Mouse (Mus musculus) bone marrow, adult 2 months (tissue): ENCODE data around the gene Gm28035. TPM values are rescaled to one million over a fixed set of nuclear protein-coding genes. Genes with fewer than 3 reads are reported as not detected.
A peak's percentile ranks its signal among the peaks of the same experiment; 100 is the strongest.

Source experiments
- H3K27ac ChIP-seq: fragments of 200-500 bp; 2 replicates; pipeline ENCODE4 v1.5.1; 2012; ENCODE audit warnings: low read depth, mild to moderate bottlenecking, control low read depth, inconsistent platforms, low read length; ENCODE audit not compliant: control insufficient read depth, poor library complexity, insufficient read depth
- H3K4me1 ChIP-seq: fragments of 200-500 bp; 2 replicates; pipeline ENCODE4 v1.6.1; 2011; ENCODE audit warnings: low read length; ENCODE audit not compliant: control insufficient read depth, insufficient read depth
- H3K4me3 ChIP-seq: fragments of 200-500 bp; replicated peaks from 2 replicates; pipeline ENCODE3; 2011; ENCODE audit warnings: mild to moderate bottlenecking, low read depth, low read length, control low read depth; ENCODE audit not compliant: control insufficient read depth
- CTCF ChIP-seq: fragments of 200-500 bp; IDR thresholded peaks from 2 replicates; pipeline ENCODE4 v1.5.1; 2011; ENCODE audit warnings: low read length, control low read depth; ENCODE audit not compliant: control insufficient read depth, insufficient read depth
- POLR2A ChIP-seq: fragments of 200-500 bp; IDR thresholded peaks from 2 replicates; pipeline ENCODE4 v1.6.1; 2011; ENCODE audit warnings: low read depth, mild to moderate bottlenecking, control low read depth, low read length, borderline replicate concordance; ENCODE audit not compliant: control insufficient read depth
- WGBS: fragments of 180-500 bp; shearing (Covaris S2); methylation state at CpG from one replicate; pipeline ENCODE4 v1.1.7; 2018; 5-methylcytosine and 5-hydroxymethylcytosine counted together
- polyA plus RNA-seq: library from polyadenylated mRNA; stranded (reverse); fragments of >200 nt; gene quantifications from 2 replicates; pipeline ENCODE4 v1.2.4, GENCODE M21; 2011; ENCODE audit warnings: low replicate concordance; ENCODE audit not compliant: missing spikeins, insufficient read depth, insufficient read length

Gm28035 gene
- 2.5 TPM in 1 of 2 replicates, not detected in the other for polyA plus RNA-seq

DNA sequence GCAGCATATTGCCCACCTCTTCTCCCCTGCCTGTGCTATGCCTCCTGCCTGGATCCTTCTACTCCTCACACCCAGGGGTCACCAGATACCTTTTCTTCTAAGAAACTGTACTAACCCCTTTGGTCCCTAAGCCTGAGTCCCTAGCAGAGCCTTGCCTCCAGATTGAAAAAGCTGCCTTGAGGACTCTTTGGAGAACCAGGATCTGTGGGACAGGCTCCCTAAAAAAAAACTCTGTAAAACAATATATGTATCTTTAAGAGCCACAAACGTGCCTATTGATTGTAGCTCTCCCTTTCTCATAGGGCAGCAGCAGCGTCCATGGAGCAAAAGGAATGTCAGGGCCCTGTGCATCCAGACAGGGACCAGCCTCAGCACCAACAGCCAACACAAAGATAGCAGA lies at the start of gene Gm28035:
Gene Gm28035 (plus strand): TSS at position 301 of the 400 bp plus-strand sequence.
- Histone ChIP-seq H3K27ac (peak within 1 kb of the TSS; percentile 43), H3K4me1 (peaks cover 5% of the 10 kb centered on the region; the same call in 1 of the 2 replicates), H3K4me3 (peak within 1 kb of the TSS; percentile 10)
- WGBS = 56% methylated on average over 2 of the region's 2 CpGs
- TF ChIP-seq CTCF (no peak), POLR2A (no peak)

DNA sequence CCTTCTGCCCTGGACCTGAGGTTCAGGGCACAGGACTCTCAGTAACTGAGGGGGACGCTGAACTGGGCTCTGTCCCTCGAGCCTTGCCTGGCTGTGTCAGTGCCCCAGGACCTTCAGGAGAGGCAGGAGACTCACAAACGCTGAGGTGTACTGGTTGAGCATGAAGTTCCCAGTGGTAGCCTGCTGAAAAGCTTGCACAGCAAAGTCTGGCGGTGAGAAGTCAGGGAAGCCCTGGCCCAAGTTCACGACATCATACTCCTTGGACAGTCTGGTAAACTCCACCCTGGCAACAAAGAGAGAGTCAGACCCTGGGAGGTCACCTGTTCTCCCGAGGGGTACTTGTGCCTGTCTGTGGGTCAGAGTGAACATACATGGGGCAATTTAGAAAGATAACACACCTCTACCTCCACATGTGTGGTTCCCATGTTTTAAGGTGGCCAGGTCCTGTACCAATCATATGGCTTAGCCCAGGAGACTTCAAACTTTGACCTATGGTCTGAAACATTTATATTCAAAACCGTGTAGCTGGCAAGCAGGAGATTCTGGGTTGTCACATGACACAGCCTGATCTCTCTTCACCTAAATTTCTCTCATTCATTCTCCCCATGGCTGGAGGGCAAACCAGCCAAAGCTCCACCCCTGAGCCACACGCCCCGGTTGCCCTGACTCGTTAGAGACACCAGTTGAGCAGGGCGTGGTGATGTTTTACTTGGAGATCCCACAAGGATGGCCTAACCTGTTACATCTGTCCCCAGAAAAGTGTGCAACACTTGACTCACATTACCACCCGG lies 48.4 kb upstream of the Gm28035 start:
- no peak overlapping the region for H3K27ac ChIP-seq
- H3K4me3 ChIP-seq = no peak overlapping the region
- H3K4me1 ChIP-seq = no peaks in the 10 kb centered on the region; the same call in 1 of the 2 replicates
- 80% methylated on average over 12 of the region's 12 CpGs for WGBS
- TF ChIP-seq POLR2A (no peak), CTCF (no peak)

DNA sequence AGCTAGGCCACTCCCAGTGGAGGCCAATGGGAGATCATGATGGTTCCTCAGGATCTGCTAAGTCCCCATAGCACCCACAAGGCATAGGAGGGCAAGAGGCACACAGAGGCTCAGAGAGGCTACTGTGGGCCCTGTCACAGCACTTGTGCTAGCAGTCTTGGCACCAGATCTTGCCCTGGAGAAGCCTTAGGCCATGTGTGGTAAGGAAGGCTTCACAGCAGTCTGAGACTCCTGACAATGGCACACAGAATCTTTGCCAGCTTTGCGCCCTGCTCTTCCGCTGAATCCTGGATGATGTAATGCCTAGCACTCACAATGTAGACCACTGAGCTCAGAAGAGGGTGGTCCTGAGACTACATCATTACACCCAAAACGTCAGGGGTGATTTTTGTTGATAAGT lies 45.7 kb upstream of the Gm28035 start:
- H3K27ac ChIP-seq = no peak overlapping the region
- H3K4me3 ChIP-seq = no peak overlapping the region
- H3K4me1 ChIP-seq = no peaks in the 10 kb centered on the region; the same call in 1 of the 2 replicates
- TF ChIP-seq POLR2A = no peak
- TF ChIP-seq CTCF = no peak
- WGBS = 79% methylated on average over 3 of the region's 3 CpGs

DNA sequence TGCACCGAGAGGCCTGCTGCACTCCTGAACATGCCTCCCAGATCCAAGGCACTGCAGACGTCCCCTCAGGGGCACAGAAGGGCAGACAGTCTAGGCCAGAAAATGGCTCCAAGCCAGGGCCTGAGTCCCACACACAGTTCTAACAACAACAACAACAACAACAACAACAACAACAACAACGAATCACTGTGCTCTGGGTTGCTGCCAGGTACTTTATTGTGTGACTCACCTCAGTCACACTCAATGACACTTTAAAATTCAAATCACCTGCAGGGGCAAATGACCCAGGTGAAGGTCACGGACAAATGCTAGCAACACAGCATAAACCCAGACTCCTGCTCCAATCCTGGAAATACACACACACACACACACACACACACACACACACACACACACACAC lies 42.3 kb upstream of the Gm28035 start:
- H3K4me3 ChIP-seq = no peak overlapping the region
- no peak overlapping the region for H3K27ac ChIP-seq
- H3K4me1 ChIP-seq = no peaks in the 10 kb centered on the region; the same call in 1 of the 2 replicates
- 74% methylated on average over 4 of the region's 4 CpGs for WGBS
- TF ChIP-seq CTCF (no peak), POLR2A (no peak)

DNA sequence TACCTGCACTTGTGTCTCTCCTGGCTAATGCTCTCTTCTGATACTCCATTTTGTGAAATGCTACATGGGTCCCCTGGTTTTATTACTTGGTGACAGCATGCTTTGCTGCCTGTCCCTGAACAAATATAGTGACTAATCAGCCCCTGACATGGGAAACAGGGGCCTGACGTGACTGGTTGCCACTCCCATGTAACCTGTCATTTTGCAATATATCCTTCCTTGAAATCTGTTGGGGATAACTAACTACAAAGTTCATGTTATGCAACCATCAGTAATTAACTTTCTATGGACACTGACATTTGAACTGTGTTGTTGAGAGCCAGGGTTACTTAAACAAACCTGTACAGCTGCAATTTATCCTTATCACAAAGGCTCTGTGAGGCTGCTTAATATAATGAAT lies 40.4 kb upstream of the Gm28035 start:
- Histone ChIP-seq H3K4me1 (peaks cover 2% of the 10 kb centered on the region; the same call in 1 of the 2 replicates), H3K4me3 (no peak overlapping the region), H3K27ac (no peak overlapping the region)
- TF ChIP-seq CTCF (no peak), POLR2A (no peak)
- WGBS = 33% methylated on average over 1 of the region's 1 CpGs

DNA sequence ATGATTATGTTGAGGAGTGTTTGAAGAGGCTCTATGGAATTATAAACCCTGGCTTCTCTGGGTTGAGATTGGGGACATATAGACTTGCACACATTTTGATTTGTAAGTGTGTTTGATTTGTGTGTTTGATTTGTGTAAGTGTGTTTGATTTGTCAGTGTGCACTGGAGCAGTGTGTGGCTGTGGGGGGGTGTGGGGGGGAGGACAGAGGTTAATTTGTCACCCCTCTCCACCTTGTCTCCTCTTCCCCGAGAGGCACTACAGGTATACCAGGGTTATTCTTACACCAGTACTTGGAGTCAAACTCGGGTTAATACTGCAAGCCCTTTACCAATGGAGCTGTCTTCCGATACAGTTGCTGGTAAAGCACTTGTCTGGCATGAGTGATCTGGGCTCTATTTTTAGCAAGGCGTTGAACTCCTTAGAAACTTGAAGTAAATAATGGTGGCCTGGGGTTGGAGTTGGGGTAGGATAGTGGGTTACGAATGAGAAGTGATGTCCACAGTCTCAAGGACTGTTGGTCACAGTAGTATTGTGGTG lies 39.9 kb upstream of the Gm28035 start:
- 80% methylated on average over 5 of the region's 5 CpGs for WGBS
- no peak for TF ChIP-seq CTCF
- no peak for TF ChIP-seq POLR2A
- Histone ChIP-seq H3K27ac (no peak overlapping the region), H3K4me1 (peaks cover 2% of the 10 kb centered on the region; the same call in 1 of the 2 replicates), H3K4me3 (no peak overlapping the region)

DNA sequence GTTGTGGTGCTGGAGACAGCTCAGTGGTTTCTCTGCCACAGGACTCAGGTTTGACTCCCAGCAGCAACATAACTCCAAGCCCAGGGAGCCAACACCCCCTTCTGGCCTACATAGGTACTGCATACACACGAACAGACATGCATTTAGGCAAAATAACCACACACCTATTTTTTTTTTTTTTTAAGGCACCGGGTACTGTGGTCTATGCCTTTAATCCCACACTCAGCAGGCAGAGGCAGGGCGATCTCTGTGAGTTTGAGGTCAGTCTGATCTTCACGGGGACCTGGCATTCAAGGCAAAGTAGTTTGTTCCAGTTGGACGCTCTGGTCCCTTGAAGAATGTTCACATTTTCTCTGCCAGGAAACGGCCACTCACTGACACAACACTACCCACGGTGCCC lies 36.9 kb upstream of the Gm28035 start:
- Histone ChIP-seq H3K27ac (no peak overlapping the region), H3K4me3 (no peak overlapping the region), H3K4me1 (peaks cover 2% of the 10 kb centered on the region; the same call in 1 of the 2 replicates)
- TF ChIP-seq POLR2A (no peak), CTCF (peak; percentile 49; the same call in 1 of the 2 replicates)
- WGBS = 71% methylated on average over 7 of the region's 7 CpGs

DNA sequence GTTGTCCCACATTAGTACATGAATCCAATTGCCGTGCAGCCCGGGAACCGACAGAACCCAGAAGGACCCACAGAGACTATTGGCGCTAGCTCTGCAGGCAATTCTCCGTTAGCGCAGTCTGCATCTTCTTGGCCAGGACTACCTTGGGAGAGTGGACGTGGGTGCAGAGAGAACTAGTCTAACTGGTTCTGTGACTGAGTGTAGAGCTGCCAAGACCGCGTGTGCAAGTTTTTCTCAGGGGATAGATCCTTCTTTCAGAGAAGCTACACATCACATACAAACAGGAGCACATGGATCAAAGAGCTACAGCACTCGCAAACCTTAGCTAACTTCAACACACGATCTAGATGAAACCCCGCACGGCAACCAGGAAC lies 35.1 kb upstream of the Gm28035 start:
- no peak for TF ChIP-seq CTCF
- no peak for TF ChIP-seq POLR2A
- Histone ChIP-seq H3K27ac (0 out of 2 replicates have a peak overlapping the region, but pooled peaks have one; percentile 7), H3K4me1 (peaks cover 2% of the 10 kb centered on the region; the same call in 1 of the 2 replicates), H3K4me3 (peak overlapping the region; percentile 79)
- 1% methylated on average over 13 of the region's 13 CpGs for WGBS
